Mouse (Mus musculus) neural tube, embryonic 14.5 days (tissue): ENCODE measurements around the gene Ifnar1. TPM values are rescaled to one million over a fixed set of nuclear protein-coding genes. Genes with fewer than 3 reads are reported as not detected.

Experiments used
- ATAC-seq: fragments of 200-750 bp; cut with Nextera tagmentation; 2 replicates; pipeline ENCODE4 v1.8.0; 2017; ENCODE audit warnings: low read depth, mild to moderate bottlenecking, moderate TSS enrichment, moderate library complexity
- H3K27ac ChIP-seq: fragments of 300-500 bp; sonication (generic); 2 replicates; pipeline ENCODE4 v1.5.1; 2014; ENCODE audit warnings: low read depth, mild to moderate bottlenecking, control low read depth, low read length, moderate library complexity, mixed read lengths
- H3K27me3 ChIP-seq: fragments of 300-500 bp; sonication (generic); 2 replicates; pipeline ENCODE4 v1.6.1; 2014; ENCODE audit warnings: low read length; ENCODE audit not compliant: control insufficient read depth, insufficient read depth
- H3K36me3 ChIP-seq: fragments of 300-500 bp; sonication (generic); 2 replicates; pipeline ENCODE4 v1.6.1; 2014; ENCODE audit warnings: low read length, mixed read lengths; ENCODE audit not compliant: control insufficient read depth, insufficient read depth
- H3K4me1 ChIP-seq: fragments of 300-500 bp; sonication (generic); 2 replicates; pipeline ENCODE4 v1.6.1; 2014; ENCODE audit warnings: low read length; ENCODE audit not compliant: control insufficient read depth, insufficient read depth
- H3K4me2 ChIP-seq: fragments of 300-500 bp; sonication (generic); 2 replicates; pipeline ENCODE4 v1.6.1; 2014; ENCODE audit warnings: mild to moderate bottlenecking, low read depth, low read length, control low read depth
- H3K4me3 ChIP-seq: fragments of 300-500 bp; sonication (generic); 2 replicates; pipeline ENCODE4 v1.5.1; 2014; ENCODE audit warnings: low read depth, low read length, control low read depth, mixed read lengths
- H3K9ac ChIP-seq: fragments of 300-500 bp; sonication (generic); replicated peaks from 2 replicates; pipeline ENCODE4 v1.6.1; 2014; ENCODE audit warnings: low read depth, mild to moderate bottlenecking, control low read depth, low read length, mixed read lengths
- H3K9me3 ChIP-seq: fragments of 300-500 bp; sonication (generic); 2 replicates; pipeline ENCODE4 v1.6.1; 2016; ENCODE audit warnings: low read length; ENCODE audit not compliant: control insufficient read depth
- WGBS: fragments of 180-500 bp; shearing (Covaris S2); extraction: QIAGEN DNeasy Blood & Tissue Kit; methylation state at CpG from one replicate; pipeline ENCODE4 v1.1.7; 2014; 5-methylcytosine and 5-hydroxymethylcytosine counted together
- polyA plus RNA-seq: library from polyadenylated mRNA; unstranded; fragments of >200 nt; fragmentation: Nextera tagmentation; extraction: Ambion mirVana; gene quantifications from 2 replicates; pipeline ENCODE4 v1.2.1, GENCODE M21; 2014

Ifnar1 gene
- polyA plus RNA-seq, 1 experiment from 2014 or later: 48.3 TPM

DNA sequence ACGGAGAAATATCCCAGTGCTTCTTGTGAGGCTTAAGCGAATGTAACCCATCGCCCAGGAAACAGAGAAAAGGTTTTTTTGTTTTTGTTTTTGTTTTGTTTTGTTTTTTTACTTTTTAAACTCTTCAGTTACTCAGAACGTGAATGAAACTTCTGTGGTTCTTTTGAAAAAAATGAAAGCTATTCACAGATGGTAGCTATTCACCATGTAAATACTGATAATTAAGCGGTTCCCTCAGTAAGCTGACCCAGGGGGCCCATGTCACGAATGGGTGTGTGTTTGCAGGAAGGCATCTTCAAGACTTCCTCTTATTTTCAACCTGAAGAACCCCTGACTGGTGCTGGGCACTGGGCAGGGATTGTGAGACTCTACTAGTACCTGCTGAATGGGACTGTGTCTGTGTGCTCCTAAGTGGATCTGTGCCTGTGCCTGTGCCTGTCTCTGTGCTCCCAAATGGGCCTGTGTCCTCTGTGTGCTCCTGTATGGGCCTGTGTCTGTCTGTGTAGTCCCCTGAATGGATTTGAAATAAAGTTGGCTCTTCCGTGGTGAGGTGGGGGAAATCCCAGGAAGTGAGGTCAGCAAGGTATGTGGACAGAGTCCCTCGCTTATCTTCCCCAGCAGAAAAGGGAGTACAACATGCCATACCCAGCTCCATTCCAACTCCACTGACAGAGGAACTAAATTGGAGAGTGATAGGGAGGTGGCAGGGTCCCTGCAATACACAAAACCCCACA lies 38.1 kb upstream of the Ifnar1 start:
- no peak overlapping the region for H3K9ac ChIP-seq
- H3K4me2 ChIP-seq: no peak overlapping the region
- no peak overlapping the region for H3K4me3 ChIP-seq
- no peak for ATAC-seq
- H3K36me3 ChIP-seq: no peaks in the 10 kb centered on the region
- 82% methylated on average over 8 of the region's 8 CpGs for whole genome bisulfite sequencing
- no peaks in the 10 kb centered on the region for H3K27me3 ChIP-seq
- H3K4me1 ChIP-seq: no peaks in the 10 kb centered on the region
- H3K9me3 ChIP-seq: no peaks in the 10 kb centered on the region
- no peak overlapping the region for H3K27ac ChIP-seq

DNA sequence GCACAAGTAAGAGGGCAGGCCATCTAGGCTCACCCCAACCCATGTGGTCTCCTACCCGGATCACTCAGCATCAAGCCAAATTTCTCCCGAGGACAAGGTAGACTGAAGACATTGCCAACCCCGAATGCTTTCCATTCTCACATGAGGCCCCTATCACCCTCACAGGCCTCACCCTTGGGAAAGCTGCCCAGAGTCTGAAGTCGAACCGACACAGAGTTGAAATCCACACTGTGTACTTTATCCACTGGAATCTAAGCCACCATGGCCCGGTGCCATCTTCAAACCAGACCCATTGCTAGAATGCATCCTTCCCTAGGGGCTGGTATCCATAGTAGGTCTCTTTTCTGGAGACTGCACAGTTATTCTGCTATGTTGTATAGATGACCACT lies 37.5 kb upstream of the Ifnar1 start:
- WGBS: 87% methylated on average over 6 of the region's 6 CpGs

DNA sequence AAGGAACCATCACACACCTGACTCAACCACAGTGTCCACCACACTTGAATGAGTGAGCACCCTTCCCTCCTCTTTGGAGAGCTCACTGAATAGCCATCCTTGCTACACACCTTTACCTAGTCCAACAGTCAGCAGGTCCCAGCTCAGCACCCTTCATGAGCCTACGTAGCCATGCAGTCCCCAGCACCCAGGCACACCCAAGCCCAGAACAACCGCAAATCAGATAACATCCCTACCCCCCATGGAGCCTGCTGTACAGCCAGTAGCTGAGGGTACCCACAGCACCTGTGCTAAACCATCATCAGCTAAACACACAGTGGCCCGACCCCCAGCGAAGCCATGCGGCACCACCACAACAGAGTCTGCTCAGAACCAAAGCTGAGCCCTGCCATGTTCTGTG lies 37.0 kb upstream of the Ifnar1 start:
- ATAC-seq: no peak
- no peaks in the 10 kb centered on the region for H3K27me3 ChIP-seq
- 98% methylated on average over 5 of the region's 5 CpGs for WGBS
- H3K36me3 ChIP-seq: no peaks in the 10 kb centered on the region
- H3K9ac ChIP-seq: no peak overlapping the region
- no peak overlapping the region for H3K4me2 ChIP-seq
- H3K4me3 ChIP-seq: no peak overlapping the region
- no peaks in the 10 kb centered on the region for H3K9me3 ChIP-seq
- H3K4me1 ChIP-seq: no peaks in the 10 kb centered on the region
- H3K27ac ChIP-seq: no peak overlapping the region

More for the DNA sequence above, 37.5 kb upstream of the Ifnar1 start:
- H3K27ac ChIP-seq: no peak overlapping the region
- ATAC-seq: no peak
- H3K4me2 ChIP-seq: no peak overlapping the region
- H3K9ac ChIP-seq: no peak overlapping the region
- H3K4me3 ChIP-seq: no peak overlapping the region
- H3K36me3 ChIP-seq: no peaks in the 10 kb centered on the region
- no peaks in the 10 kb centered on the region for H3K4me1 ChIP-seq
- H3K27me3 ChIP-seq: no peaks in the 10 kb centered on the region
- no peaks in the 10 kb centered on the region for H3K9me3 ChIP-seq

DNA sequence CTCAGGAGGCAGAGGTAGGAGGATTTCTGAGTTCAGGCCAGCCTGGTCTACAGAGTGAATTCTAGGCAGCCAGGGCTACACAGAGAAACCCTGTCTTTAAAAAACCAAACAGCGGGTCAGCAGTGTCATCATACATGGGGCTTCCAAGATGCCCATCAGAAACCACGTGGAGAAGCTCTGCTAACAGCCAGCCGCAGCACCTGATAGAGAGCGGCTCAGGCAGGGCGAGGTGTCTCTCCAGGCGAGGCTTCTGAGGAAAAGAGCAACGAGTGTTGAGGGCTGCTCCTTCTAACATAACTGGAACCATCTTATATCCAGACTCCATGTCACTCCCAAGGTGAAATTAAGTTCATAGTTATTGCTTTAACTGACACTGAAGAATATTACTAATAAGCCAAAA lies 36.1 kb upstream of the Ifnar1 start:
- ATAC-seq: no peak

DNA sequence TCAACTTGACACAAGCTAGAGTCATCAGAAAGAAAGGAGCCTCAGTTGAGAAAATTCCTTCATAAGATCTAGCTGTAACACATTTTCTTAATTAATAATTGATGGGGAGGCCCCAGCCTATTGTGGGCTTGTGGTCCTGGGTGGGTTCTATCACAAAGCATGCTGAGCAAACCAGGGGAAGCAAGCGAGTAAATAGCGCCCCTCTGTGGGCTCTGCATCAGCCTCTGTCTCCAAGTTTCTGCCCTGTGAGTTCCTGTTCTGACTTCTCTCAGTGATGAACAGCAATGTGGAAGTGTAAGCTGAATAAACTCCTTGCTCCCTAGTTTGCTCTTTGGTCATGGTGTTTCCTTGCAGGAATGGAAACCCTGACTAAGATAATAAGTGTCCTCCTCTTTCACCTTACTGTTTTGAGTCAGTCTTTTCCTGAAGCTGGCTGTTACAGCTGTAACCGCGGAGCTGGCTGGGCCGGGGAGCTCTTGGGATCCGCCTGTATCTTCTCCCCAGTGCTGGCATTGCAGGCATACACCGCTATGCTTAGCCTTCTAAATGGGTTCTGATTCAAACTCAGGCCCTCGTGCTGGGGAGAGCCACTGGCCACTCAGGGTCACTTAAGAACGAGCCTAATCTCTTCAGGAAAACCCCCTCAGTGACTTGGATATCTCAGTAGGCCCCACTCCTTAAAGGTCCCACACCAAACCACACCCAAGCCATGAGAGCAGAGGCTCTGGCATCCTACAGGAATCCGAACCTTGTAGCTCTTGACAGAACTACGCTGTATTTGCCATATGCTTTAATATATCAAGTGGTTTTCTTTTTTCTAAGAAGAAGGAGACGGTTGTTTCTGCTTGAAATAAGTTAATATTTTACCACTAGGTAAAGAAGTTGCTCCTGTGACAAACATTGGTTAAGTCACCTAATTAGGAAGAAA lies 34.6 kb upstream of the Ifnar1 start:
- no peak for ATAC-seq

More for the DNA sequence above, 36.1 kb upstream of the Ifnar1 start:
- Histone ChIP-seq H3K4me1 (no peaks in the 10 kb centered on the region), H3K4me2 (no peak overlapping the region), H3K9me3 (no peaks in the 10 kb centered on the region), H3K9ac (no peak overlapping the region), H3K27ac (no peak overlapping the region), H3K4me3 (no peak overlapping the region), H3K36me3 (no peaks in the 10 kb centered on the region), H3K27me3 (no peaks in the 10 kb centered on the region)
- 82% methylated on average over 7 of the region's 7 CpGs for WGBS

DNA sequence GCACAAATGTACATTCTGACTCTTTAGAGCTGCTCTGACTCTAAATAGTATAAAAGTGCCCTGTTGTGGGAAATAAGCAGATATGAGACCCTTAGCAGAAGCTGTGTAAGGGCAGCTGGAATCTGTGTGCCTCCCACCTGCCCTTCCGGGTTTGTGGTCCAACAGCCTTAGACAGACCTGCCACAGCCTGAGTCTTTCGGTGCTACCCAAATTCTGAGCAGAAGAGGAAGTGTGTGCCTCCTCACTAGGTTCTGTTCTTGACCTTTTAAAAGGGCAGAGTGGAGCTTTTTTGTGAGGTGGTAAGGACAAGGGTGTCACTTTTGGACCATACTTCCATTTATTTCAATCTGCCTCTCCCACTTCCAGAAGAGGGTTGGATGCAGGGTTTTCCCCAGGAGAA lies 33.1 kb upstream of the Ifnar1 start:
- 91% methylated on average over 2 of the region's 2 CpGs for WGBS
- no peaks in the 10 kb centered on the region for H3K27me3 ChIP-seq
- no peak overlapping the region for H3K27ac ChIP-seq
- no peak for ATAC-seq
- H3K4me3 ChIP-seq: no peak overlapping the region
- H3K4me1 ChIP-seq: no peaks in the 10 kb centered on the region
- no peak overlapping the region for H3K9ac ChIP-seq
- no peak overlapping the region for H3K4me2 ChIP-seq
- H3K9me3 ChIP-seq: no peaks in the 10 kb centered on the region
- H3K36me3 ChIP-seq: no peaks in the 10 kb centered on the region

More for the DNA sequence above, 34.6 kb upstream of the Ifnar1 start:
- Histone ChIP-seq H3K9me3 (no peaks in the 10 kb centered on the region), H3K36me3 (no peaks in the 10 kb centered on the region), H3K27me3 (no peaks in the 10 kb centered on the region), H3K4me2 (no peak overlapping the region), H3K9ac (no peak overlapping the region), H3K4me1 (no peaks in the 10 kb centered on the region), H3K27ac (no peak overlapping the region), H3K4me3 (no peak overlapping the region)
- 88% methylated on average over 12 of the region's 12 CpGs for WGBS

DNA sequence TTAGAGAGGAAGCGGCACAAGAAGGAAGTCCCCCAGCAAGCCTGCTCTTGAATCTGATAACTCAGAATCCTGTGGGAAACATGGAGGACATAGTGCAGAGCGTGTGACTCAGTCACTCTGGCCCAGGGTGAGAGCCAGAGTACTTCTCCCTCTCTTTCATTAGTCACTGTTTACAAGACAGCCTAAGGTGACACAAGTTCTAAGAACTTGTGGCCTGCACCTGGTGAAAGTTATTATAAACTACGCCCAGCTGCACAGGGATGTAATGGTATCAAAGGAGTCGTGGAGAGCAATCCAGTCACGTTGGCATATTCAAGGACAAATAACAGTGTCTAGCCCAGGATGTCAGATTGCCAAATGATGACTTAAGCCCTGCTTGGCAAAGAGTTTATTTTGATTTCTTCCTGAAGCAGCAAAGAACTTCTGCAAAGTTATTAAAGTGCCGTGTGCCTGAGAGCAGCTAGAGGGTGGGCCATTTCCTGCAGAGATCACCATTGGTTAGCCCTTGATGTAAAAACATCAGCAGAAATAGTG lies 32.6 kb upstream of the Ifnar1 start:
- Histone ChIP-seq H3K4me2 (no peak overlapping the region), H3K9me3 (no peaks in the 10 kb centered on the region), H3K36me3 (no peaks in the 10 kb centered on the region), H3K9ac (no peak overlapping the region), H3K27ac (no peak overlapping the region), H3K4me1 (no peaks in the 10 kb centered on the region), H3K27me3 (no peaks in the 10 kb centered on the region), H3K4me3 (no peak overlapping the region)
- WGBS: 75% methylated on average over 6 of the region's 6 CpGs
- no peak for ATAC-seq

DNA sequence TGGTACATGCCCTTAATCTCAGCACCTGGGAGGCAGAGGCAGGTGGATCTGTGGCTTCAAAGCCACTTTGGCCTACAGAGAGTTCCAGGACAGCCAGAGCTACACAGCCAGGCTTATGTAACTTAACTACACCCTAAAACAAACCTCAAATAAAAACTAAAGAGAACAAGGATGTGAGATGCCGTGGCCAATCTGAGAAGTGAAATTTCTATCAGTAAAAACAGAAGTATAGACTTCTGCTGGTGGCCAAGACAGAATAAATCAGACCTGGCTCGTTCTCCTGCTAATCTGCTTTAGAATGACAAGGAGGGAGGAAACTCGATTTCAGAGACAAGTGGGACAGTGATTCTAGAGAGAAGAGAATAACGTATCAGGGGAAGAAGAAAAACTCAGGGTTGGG lies 29.2 kb upstream of the Ifnar1 start:
- Histone ChIP-seq H3K36me3 (no peaks in the 10 kb centered on the region), H3K9me3 (no peaks in the 10 kb centered on the region), H3K4me1 (no peaks in the 10 kb centered on the region), H3K27me3 (no peaks in the 10 kb centered on the region), H3K27ac (no peak overlapping the region), H3K4me2 (no peak overlapping the region), H3K4me3 (no peak overlapping the region), H3K9ac (no peak overlapping the region)
- ATAC-seq: no peak
- 78% methylated on average over 4 of the region's 4 CpGs for WGBS

DNA sequence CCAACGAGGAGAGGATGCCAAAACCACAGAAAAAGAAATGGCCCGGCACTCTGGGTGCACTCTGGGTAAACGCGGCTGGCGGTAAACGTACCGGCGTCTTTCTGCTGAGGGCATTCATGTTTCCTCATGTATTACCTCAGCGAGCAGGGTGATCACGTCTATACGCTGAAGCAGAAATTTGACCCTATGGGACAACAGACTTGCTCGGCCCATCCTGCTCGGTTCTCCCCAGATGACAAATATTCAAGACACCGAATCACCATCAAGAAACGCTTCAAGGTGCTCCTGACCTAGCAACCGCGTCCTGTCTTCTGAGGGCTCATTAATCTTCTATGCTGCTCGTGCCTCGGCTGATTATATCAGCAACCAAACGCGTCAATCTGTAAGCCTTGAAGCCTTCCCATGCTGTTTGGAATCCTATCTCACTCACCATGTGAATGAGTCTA lies 26.7 kb upstream of the Ifnar1 start:
- H3K36me3 ChIP-seq: no peaks in the 10 kb centered on the region
- no peaks in the 10 kb centered on the region for H3K9me3 ChIP-seq
- WGBS: 77% methylated on average over 21 of the region's 21 CpGs
- H3K9ac ChIP-seq: no peak overlapping the region
- H3K27me3 ChIP-seq: no peaks in the 10 kb centered on the region
- no peak overlapping the region for H3K4me2 ChIP-seq
- no peak overlapping the region for H3K27ac ChIP-seq
- ATAC-seq: no peak
- H3K4me3 ChIP-seq: no peak overlapping the region
- no peaks in the 10 kb centered on the region for H3K4me1 ChIP-seq
